Mouse (Mus musculus): Measurements from ENCODE around the gene Gabbr2. TPM values are rescaled to one million over a fixed set of nuclear protein-coding genes. Genes with fewer than 3 reads are reported as not detected.

Gene Gabbr2
- polyA plus RNA-seq, 1 experiment from 2014 or later = 0.04 TPM

DNA sequence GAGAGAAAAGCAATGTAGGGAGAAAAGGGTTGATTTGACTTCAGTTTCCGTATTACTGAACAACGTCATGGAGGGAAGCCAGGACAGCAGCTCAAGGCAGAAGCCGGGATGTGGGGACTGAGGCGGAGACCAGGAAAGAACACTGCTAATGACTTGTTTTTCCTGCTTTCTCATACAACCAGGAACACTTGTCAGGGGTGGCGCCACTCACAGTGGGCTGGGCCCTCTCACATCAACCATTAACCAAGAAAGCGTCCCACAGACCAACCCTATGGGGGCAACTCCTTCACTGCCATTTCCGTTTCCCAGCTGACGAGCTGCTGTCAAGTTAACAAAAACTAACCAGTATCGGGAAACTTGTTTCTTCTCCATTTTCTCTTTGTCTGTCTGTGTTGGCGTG is 18.4 kb downstream of the Gabbr2 start:
- Histone ChIP-seq H3K4me2 (replicated peaks; ENCODE audit: low read depth) (no peak overlapping the region), H3K9me3 (ENCODE audit: control insufficient read depth, low read length) (no peaks in the 10 kb centered on the region), H3K36me3 (ENCODE audit: control insufficient read depth, insufficient read depth, low read length) (no peaks in the 10 kb centered on the region), H3K9ac (ENCODE audit: low read length) (no peak overlapping the region), H3K4me3 (ENCODE audit: low read depth, low read length) (no peak overlapping the region), H3K4me1 (replicated peaks; ENCODE audit: control insufficient read depth, insufficient read depth) (no peaks in the 10 kb centered on the region), H3K27me3 (ENCODE audit: control insufficient read depth, insufficient read depth, low read length) (no peaks in the 10 kb centered on the region), H3K27ac (replicated peaks) (no peak overlapping the region)
- WGBS = 69% methylated on average over 10 of the region's 10 CpGs
- no peak for DNase-seq (ENCODE audit: low spot score)
- ATAC-seq (ENCODE audit: low FRiP score, low TSS enrichment) = no peak
- TF ChIP-seq CTCF (IDR thresholded peaks at IDR 0.05; ENCODE audit: low read depth) (no peak), EP300 (optimal IDR thresholded peaks at IDR 0.05) (no peak)

DNA sequence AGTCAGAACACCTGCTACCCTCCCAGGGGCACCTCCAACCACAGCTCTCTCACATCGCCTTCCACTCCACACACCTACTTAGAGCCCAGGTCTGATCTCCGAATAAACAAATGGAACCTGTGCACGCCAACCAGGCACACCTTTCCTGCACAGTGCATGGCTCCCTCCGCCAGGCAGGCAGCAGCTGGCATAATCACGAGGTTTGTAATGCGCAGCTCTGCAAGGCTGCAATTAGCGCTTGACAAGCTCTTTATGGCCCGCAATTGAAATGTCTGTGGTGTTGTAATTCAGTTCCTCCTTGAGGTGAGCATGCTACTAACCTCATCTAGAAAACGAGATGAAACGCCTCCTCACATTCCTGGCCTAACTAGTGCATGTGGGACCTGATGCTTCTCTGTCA is 23.7 kb downstream of the Gabbr2 start:
- H3K9me3 ChIP-seq (ENCODE audit: control insufficient read depth, low read length) = no peaks in the 10 kb centered on the region
- H3K4me2 ChIP-seq (replicated peaks; ENCODE audit: low read depth) = no peak overlapping the region
- H3K27ac ChIP-seq (replicated peaks) = no peak overlapping the region
- TF ChIP-seq CTCF (IDR thresholded peaks at IDR 0.05; ENCODE audit: low read depth) (no peak), EP300 (optimal IDR thresholded peaks at IDR 0.05) (no peak)
- no peak for DNase-seq (ENCODE audit: low spot score)
- no peaks in the 10 kb centered on the region for H3K36me3 ChIP-seq (ENCODE audit: control insufficient read depth, insufficient read depth, low read length)
- WGBS = 85% methylated on average over 10 of the region's 10 CpGs
- H3K9ac ChIP-seq (ENCODE audit: low read length) = no peak overlapping the region
- H3K4me3 ChIP-seq (ENCODE audit: low read depth, low read length) = no peak overlapping the region
- no peaks in the 10 kb centered on the region for H3K4me1 ChIP-seq (replicated peaks; ENCODE audit: control insufficient read depth, insufficient read depth)
- no peak for ATAC-seq (ENCODE audit: low FRiP score, low TSS enrichment)
- no peaks in the 10 kb centered on the region for H3K27me3 ChIP-seq (ENCODE audit: control insufficient read depth, insufficient read depth, low read length)

DNA sequence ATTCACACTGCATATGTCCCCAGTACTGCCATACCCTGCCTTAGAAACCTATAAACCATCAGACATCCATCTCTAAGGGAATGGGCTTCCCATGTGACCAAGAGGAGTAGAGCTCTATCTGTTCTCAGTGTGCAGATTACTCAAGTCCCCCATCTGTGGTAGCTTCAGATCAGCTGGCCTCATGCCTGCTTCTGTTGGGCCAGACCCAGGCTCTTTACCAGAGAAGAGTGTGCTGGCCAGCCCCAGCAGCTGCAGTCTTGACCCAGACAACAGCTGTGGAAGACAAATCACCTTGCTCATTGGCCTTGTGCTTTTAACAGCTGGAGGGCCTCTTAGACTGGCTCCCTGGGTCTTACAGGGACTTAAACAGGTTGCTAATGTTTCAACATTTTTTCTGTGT is 25.1 kb downstream of the Gabbr2 start:
- H3K4me3 ChIP-seq (ENCODE audit: low read depth, low read length) = no peak overlapping the region
- TF ChIP-seq EP300 (optimal IDR thresholded peaks at IDR 0.05) = no peak
- no peak for TF ChIP-seq CTCF (IDR thresholded peaks at IDR 0.05; ENCODE audit: low read depth)
- no peak overlapping the region for H3K4me2 ChIP-seq (replicated peaks; ENCODE audit: low read depth)
- no peaks in the 10 kb centered on the region for H3K27me3 ChIP-seq (ENCODE audit: control insufficient read depth, insufficient read depth, low read length)
- no peaks in the 10 kb centered on the region for H3K9me3 ChIP-seq (ENCODE audit: control insufficient read depth, low read length)
- DNase-seq (ENCODE audit: low spot score) = no peak
- H3K9ac ChIP-seq (ENCODE audit: low read length) = no peak overlapping the region
- H3K36me3 ChIP-seq (ENCODE audit: control insufficient read depth, insufficient read depth, low read length) = no peaks in the 10 kb centered on the region
- H3K27ac ChIP-seq (replicated peaks) = no peak overlapping the region
- ATAC-seq (ENCODE audit: low FRiP score, low TSS enrichment) = no peak
- no peaks in the 10 kb centered on the region for H3K4me1 ChIP-seq (replicated peaks; ENCODE audit: control insufficient read depth, insufficient read depth)

DNA sequence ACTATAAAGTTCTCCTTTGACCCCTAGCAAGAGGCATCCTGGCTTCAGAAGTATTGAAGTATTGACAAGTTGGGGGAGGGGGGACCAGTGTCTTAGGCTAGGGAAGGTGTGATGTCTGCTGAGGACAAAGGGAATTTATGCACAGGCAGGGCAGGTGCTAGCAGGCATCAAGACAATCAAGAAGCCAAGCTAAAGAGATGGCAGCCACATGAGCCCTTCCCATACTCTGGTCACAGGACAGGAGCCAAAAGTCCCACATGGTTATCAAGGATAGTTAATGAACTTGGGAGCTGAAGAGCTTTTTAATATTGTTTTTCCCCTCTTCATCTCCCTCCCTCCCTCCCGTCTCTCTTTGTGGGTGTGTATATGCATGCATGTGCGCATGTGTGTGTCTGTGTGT is 30.3 kb downstream of the Gabbr2 start:
- H3K36me3 ChIP-seq (ENCODE audit: control insufficient read depth, insufficient read depth, low read length) = no peaks in the 10 kb centered on the region

DNA sequence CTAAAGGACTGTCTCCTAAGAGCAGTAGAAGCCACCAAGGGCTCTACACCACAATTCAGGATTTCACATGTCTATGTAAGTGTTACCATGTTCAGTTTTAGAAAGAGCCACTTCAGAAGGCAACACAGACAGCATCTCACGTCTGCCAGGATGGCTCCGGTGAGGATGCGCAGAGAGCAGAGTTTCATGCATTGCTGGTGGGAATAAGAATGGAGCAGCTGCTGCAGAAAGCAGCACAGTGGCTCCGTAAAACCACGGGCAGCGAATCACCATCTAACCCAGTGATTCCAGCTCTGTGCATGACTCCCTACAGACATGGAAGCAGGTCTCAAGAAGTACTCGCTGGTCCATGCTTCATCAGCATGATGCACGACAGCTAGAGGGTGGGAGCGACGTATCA is 31.5 kb downstream of the Gabbr2 start:
- Histone ChIP-seq H3K9ac (ENCODE audit: low read length) (no peak overlapping the region), H3K9me3 (ENCODE audit: control insufficient read depth, low read length) (no peaks in the 10 kb centered on the region), H3K4me3 (ENCODE audit: low read depth, low read length) (no peak overlapping the region), H3K4me1 (replicated peaks; ENCODE audit: control insufficient read depth, insufficient read depth) (no peaks in the 10 kb centered on the region), H3K27ac (replicated peaks) (no peak overlapping the region), H3K27me3 (ENCODE audit: control insufficient read depth, insufficient read depth, low read length) (no peaks in the 10 kb centered on the region), H3K36me3 (ENCODE audit: control insufficient read depth, insufficient read depth, low read length) (no peaks in the 10 kb centered on the region), H3K4me2 (replicated peaks; ENCODE audit: low read depth) (no peak overlapping the region)
- ATAC-seq (ENCODE audit: low FRiP score, low TSS enrichment) = no peak
- no peak for DNase-seq (ENCODE audit: low spot score)
- TF ChIP-seq CTCF (IDR thresholded peaks at IDR 0.05; ENCODE audit: low read depth) (no peak), EP300 (optimal IDR thresholded peaks at IDR 0.05) (no peak)
- 88% methylated on average over 10 of the region's 10 CpGs for WGBS

More for the DNA sequence above, 30.3 kb downstream of the Gabbr2 start:
- Histone ChIP-seq H3K9ac (ENCODE audit: low read length) (no peak overlapping the region), H3K27ac (replicated peaks) (no peak overlapping the region), H3K4me2 (replicated peaks; ENCODE audit: low read depth) (no peak overlapping the region), H3K9me3 (ENCODE audit: control insufficient read depth, low read length) (no peaks in the 10 kb centered on the region), H3K4me3 (ENCODE audit: low read depth, low read length) (no peak overlapping the region), H3K27me3 (ENCODE audit: control insufficient read depth, insufficient read depth, low read length) (no peaks in the 10 kb centered on the region), H3K4me1 (replicated peaks; ENCODE audit: control insufficient read depth, insufficient read depth) (no peaks in the 10 kb centered on the region)
- WGBS = 91% methylated on average over 2 of the region's 2 CpGs
- ATAC-seq (ENCODE audit: low FRiP score, low TSS enrichment) = no peak
- TF ChIP-seq CTCF (IDR thresholded peaks at IDR 0.05; ENCODE audit: low read depth) (no peak), EP300 (optimal IDR thresholded peaks at IDR 0.05) (no peak)
- DNase-seq (ENCODE audit: low spot score) = no peak

DNA sequence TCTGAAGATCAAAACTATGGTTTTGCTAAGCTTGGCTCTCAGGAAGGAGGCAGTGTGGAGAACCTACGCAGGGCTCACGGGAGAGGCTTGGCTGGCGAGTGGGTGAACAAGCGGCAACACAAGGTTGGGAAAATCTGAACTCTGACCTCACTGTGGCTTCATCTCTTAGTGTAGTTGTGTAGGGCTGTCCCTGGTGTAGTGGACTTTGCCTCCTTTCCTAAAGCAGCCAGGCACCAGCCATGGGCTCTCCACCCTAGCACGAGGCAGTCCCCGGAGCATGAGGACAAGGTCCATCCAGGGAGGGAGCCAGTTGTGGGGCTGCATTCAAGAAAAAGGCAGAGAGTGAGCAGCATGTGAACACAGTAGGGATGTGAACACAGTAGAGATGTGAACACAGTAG is 31.9 kb downstream of the Gabbr2 start:
- no peak for ATAC-seq (ENCODE audit: low FRiP score, low TSS enrichment)
- H3K9me3 ChIP-seq (ENCODE audit: control insufficient read depth, low read length) = no peaks in the 10 kb centered on the region
- no peak for DNase-seq (ENCODE audit: low spot score)
- no peak overlapping the region for H3K27ac ChIP-seq (replicated peaks)
- H3K9ac ChIP-seq (ENCODE audit: low read length) = no peak overlapping the region
- no peaks in the 10 kb centered on the region for H3K36me3 ChIP-seq (ENCODE audit: control insufficient read depth, insufficient read depth, low read length)
- H3K27me3 ChIP-seq (ENCODE audit: control insufficient read depth, insufficient read depth, low read length) = no peaks in the 10 kb centered on the region
- H3K4me2 ChIP-seq (replicated peaks; ENCODE audit: low read depth) = no peak overlapping the region
- TF ChIP-seq CTCF (IDR thresholded peaks at IDR 0.05; ENCODE audit: low read depth) (no peak), EP300 (optimal IDR thresholded peaks at IDR 0.05) (no peak)
- no peak overlapping the region for H3K4me3 ChIP-seq (ENCODE audit: low read depth, low read length)
- WGBS = 90% methylated on average over 6 of the region's 6 CpGs
- H3K4me1 ChIP-seq (replicated peaks; ENCODE audit: control insufficient read depth, insufficient read depth) = no peaks in the 10 kb centered on the region

Data from stomach, postnatal 0 days (tissue).